Mouse (Mus musculus) A20 (cell line): ENCODE measurements at regions not wholly inside any gene's neighbourhood (a gene's known extent, or its start where the extent isn't known, plus 50 kb on each side); places are given as distances from the start of the nearest gene placed in this dataset.

Experiments
- DNase-seq: peaks from one replicate; pipeline ENCODE4 v3.0.0-alpha.2; 2011; ENCODE audit warnings: low read depth, low spot score

- DNase-seq, result no peak
Measured at GRCm38 (mm10) chr11:111443381-111443780, 377.4 kb downstream of the Kcnj2 start.

- no peak for DNase-seq
Measured at GRCm38 (mm10) chr11:111444791-111445190, 378.8 kb downstream of the Kcnj2 start.

- DNase-seq, result peak; percentile 10
Measured at GRCm38 (mm10) chr11:111445764-111446163, 379.8 kb downstream of the Kcnj2 start.

GRCm38 (mm10) chr11:111450811-111451494 is 385.0 kb downstream of the Kcnj2 start:
- DNase-seq, result no peak

- no peak for DNase-seq
Measured at GRCm38 (mm10) chr11:111460046-111460445, 394.1 kb downstream of the Kcnj2 start.

- DNase-seq, result no peak
Measured at GRCm38 (mm10) chr11:111484981-111485380, 419.0 kb downstream of the Kcnj2 start.

GRCm38 (mm10) chr11:111512471-111512870 is 446.5 kb downstream of the Kcnj2 start:
- DNase-seq, result no peak

- no peak for DNase-seq
Measured at GRCm38 (mm10) chr11:111522716-111523115, 456.8 kb downstream of the Kcnj2 start.

- peak; percentile 3 for DNase-seq
Measured at GRCm38 (mm10) chr11:111523465-111523864, 457.5 kb downstream of the Kcnj2 start.

GRCm38 (mm10) chr11:111526010-111526742 is 460.2 kb downstream of the Kcnj2 start:
- DNase-seq, result no peak

GRCm38 (mm10) chr11:111529591-111529990 is 463.6 kb downstream of the Kcnj2 start:
- DNase-seq, result no peak

GRCm38 (mm10) chr11:111530912-111531311 is 464.9 kb downstream of the Kcnj2 start:
- no peak for DNase-seq

- no peak for DNase-seq
Measured at GRCm38 (mm10) chr11:111532457-111532856, 466.5 kb downstream of the Kcnj2 start.

- DNase-seq, result peak; percentile 7
Measured at GRCm38 (mm10) chr11:111536040-111536836, 470.3 kb downstream of the Kcnj2 start.

- DNase-seq, result peak; percentile 9
Measured at GRCm38 (mm10) chr11:111537654-111538053, 471.7 kb downstream of the Kcnj2 start.

GRCm38 (mm10) chr11:111539960-111540359 is 474.0 kb downstream of the Kcnj2 start:
- DNase-seq, result no peak

- DNase-seq, result no peak
Measured at GRCm38 (mm10) chr11:111545291-111545690, 479.3 kb downstream of the Kcnj2 start.

- DNase-seq, result no peak
Measured at GRCm38 (mm10) chr11:111555131-111555530, 489.2 kb downstream of the Kcnj2 start.

- no peak for DNase-seq
Measured at GRCm38 (mm10) chr11:111555615-111556014, 489.7 kb downstream of the Kcnj2 start.

- no peak for DNase-seq
Measured at GRCm38 (mm10) chr11:111558302-111559140, 492.6 kb downstream of the Kcnj2 start.

- DNase-seq, result no peak
Measured at GRCm38 (mm10) chr11:111563171-111563570, 497.2 kb downstream of the Kcnj2 start.
